Mouse (Mus musculus): ENCODE data around the gene Smtnl2. TPM values are rescaled to one million over a fixed set of nuclear protein-coding genes. Genes with fewer than 3 reads are reported as not detected.

The Smtnl2 gene
- polyA plus RNA-seq, 1 experiment from 2014 or later, result 8.1 TPM

- ATAC-seq, result no peak
- 53% methylated on average over 9 of the region's 9 CpGs for WGBS
- no peaks in the 10 kb centered on the region for H3K27me3 ChIP-seq (replicated peaks; ENCODE audit: control insufficient read depth, insufficient read depth, low read length)
- H3K9me3 ChIP-seq (ENCODE audit: control insufficient read depth), result no peaks in the 10 kb centered on the region
- H3K36me3 ChIP-seq (ENCODE audit: control insufficient read depth, insufficient read depth), result no peaks in the 10 kb centered on the region
- TF ChIP-seq CTCF (IDR thresholded peaks at IDR 0.05; ENCODE audit: low read depth), result no peak
- no peak overlapping the region for H3K4me2 ChIP-seq (replicated peaks; ENCODE audit: low read depth)
- 0 out of 2 replicates have a peak, but pooled peaks cover 8% of the 10 kb centered on the region for H3K4me1 ChIP-seq (replicated peaks; ENCODE audit: control insufficient read depth, insufficient read depth, low read length)
- H3K9ac ChIP-seq (ENCODE audit: low read depth, low read length), result no peak overlapping the region
- no peak overlapping the region for H3K4me3 ChIP-seq (ENCODE audit: low read depth, low read length)
- no peak overlapping the region for H3K27ac ChIP-seq (ENCODE audit: low read depth, low read length)
Observed at GRCm38 (mm10) chr11:72408451-72409170, 2.9 kb downstream of the Smtnl2 start.

GRCm38 (mm10) chr11:72407574-72407973, 3.9 kb downstream of the Smtnl2 start:
- no peak overlapping the region for H3K27ac ChIP-seq (ENCODE audit: low read depth, low read length)
- H3K4me3 ChIP-seq (ENCODE audit: low read depth, low read length), result no peak overlapping the region
- no peak for ATAC-seq
- H3K27me3 ChIP-seq (replicated peaks; ENCODE audit: control insufficient read depth, insufficient read depth, low read length), result no peaks in the 10 kb centered on the region
- 0 out of 2 replicates have a peak, but pooled peaks cover 8% of the 10 kb centered on the region for H3K4me1 ChIP-seq (replicated peaks; ENCODE audit: control insufficient read depth, insufficient read depth, low read length)
- 13% methylated on average over 7 of the region's 7 CpGs for WGBS
- no peak overlapping the region for H3K9ac ChIP-seq (ENCODE audit: low read depth, low read length)
- no peak for TF ChIP-seq CTCF (IDR thresholded peaks at IDR 0.05; ENCODE audit: low read depth)
- H3K36me3 ChIP-seq (ENCODE audit: control insufficient read depth, insufficient read depth), result no peaks in the 10 kb centered on the region
- 0 out of 2 replicates have a peak overlapping the region, but pooled peaks have one; percentile 35 for H3K4me2 ChIP-seq (replicated peaks; ENCODE audit: low read depth)
- no peaks in the 10 kb centered on the region for H3K9me3 ChIP-seq (ENCODE audit: control insufficient read depth)

GRCm38 (mm10) chr11:72407081-72407480, 4.4 kb downstream of the Smtnl2 start:
- H3K27me3 ChIP-seq (replicated peaks; ENCODE audit: control insufficient read depth, insufficient read depth, low read length), result no peaks in the 10 kb centered on the region
- H3K4me1 ChIP-seq (replicated peaks; ENCODE audit: control insufficient read depth, insufficient read depth, low read length), result 0 out of 2 replicates have a peak, but pooled peaks cover 8% of the 10 kb centered on the region

GRCm38 (mm10) chr11:72406079-72406675, 5.3 kb downstream of the Smtnl2 start:
- no peak for ATAC-seq
- Histone ChIP-seq H3K9me3 (ENCODE audit: control insufficient read depth) (no peaks in the 10 kb centered on the region), H3K27me3 (replicated peaks; ENCODE audit: control insufficient read depth, insufficient read depth, low read length) (no peaks in the 10 kb centered on the region), H3K36me3 (ENCODE audit: control insufficient read depth, insufficient read depth) (no peaks in the 10 kb centered on the region), H3K4me1 (replicated peaks; ENCODE audit: control insufficient read depth, insufficient read depth, low read length) (0 out of 2 replicates have a peak, but pooled peaks cover 8% of the 10 kb centered on the region), H3K27ac (ENCODE audit: low read depth, low read length) (no peak overlapping the region), H3K4me2 (replicated peaks; ENCODE audit: low read depth) (no peak overlapping the region; the same call in 1 of the 2 replicates), H3K4me3 (ENCODE audit: low read depth, low read length) (no peak overlapping the region), H3K9ac (ENCODE audit: low read depth, low read length) (no peak overlapping the region)
- 31% methylated on average over 8 of the region's 8 CpGs for WGBS
- no peak for TF ChIP-seq CTCF (IDR thresholded peaks at IDR 0.05; ENCODE audit: low read depth)

More at GRCm38 (mm10) chr11:72407081-72407480, 4.4 kb downstream of the Smtnl2 start:
- H3K4me2 ChIP-seq (replicated peaks; ENCODE audit: low read depth), result 0 out of 2 replicates have a peak overlapping the region, but pooled peaks have one; percentile 35
- ATAC-seq, result no peak
- TF ChIP-seq CTCF (IDR thresholded peaks at IDR 0.05; ENCODE audit: low read depth), result no peak
- no peak overlapping the region for H3K27ac ChIP-seq (ENCODE audit: low read depth, low read length)
- H3K4me3 ChIP-seq (ENCODE audit: low read depth, low read length), result no peak overlapping the region
- no peak overlapping the region; the same call in 1 of the 2 replicates for H3K9ac ChIP-seq (ENCODE audit: low read depth, low read length)
- H3K9me3 ChIP-seq (ENCODE audit: control insufficient read depth), result no peaks in the 10 kb centered on the region
- no peaks in the 10 kb centered on the region for H3K36me3 ChIP-seq (ENCODE audit: control insufficient read depth, insufficient read depth)
- WGBS, result 30% methylated on average over 3 of the region's 3 CpGs

GRCm38 (mm10) chr11:72405532-72405931, 6.0 kb downstream of the Smtnl2 start:
- no peak for ATAC-seq
- Histone ChIP-seq H3K9me3 (ENCODE audit: control insufficient read depth) (no peaks in the 10 kb centered on the region), H3K4me2 (replicated peaks; ENCODE audit: low read depth) (no peak overlapping the region), H3K27ac (ENCODE audit: low read depth, low read length) (no peak overlapping the region), H3K4me3 (ENCODE audit: low read depth, low read length) (no peak overlapping the region), H3K4me1 (replicated peaks; ENCODE audit: control insufficient read depth, insufficient read depth, low read length) (0 out of 2 replicates have a peak, but pooled peaks cover 8% of the 10 kb centered on the region), H3K9ac (ENCODE audit: low read depth, low read length) (no peak overlapping the region), H3K36me3 (ENCODE audit: control insufficient read depth, insufficient read depth) (no peaks in the 10 kb centered on the region), H3K27me3 (replicated peaks; ENCODE audit: control insufficient read depth, insufficient read depth, low read length) (no peaks in the 10 kb centered on the region)
- no peak for TF ChIP-seq CTCF (IDR thresholded peaks at IDR 0.05; ENCODE audit: low read depth)
- 48% methylated on average over 4 of the region's 4 CpGs for WGBS

GRCm38 (mm10) chr11:72402969-72403368, 8.5 kb downstream of the Smtnl2 start:
- no peak for ATAC-seq
- Histone ChIP-seq H3K4me1 (replicated peaks; ENCODE audit: control insufficient read depth, insufficient read depth, low read length) (0 out of 2 replicates have a peak, but pooled peaks cover 5% of the 10 kb centered on the region), H3K36me3 (ENCODE audit: control insufficient read depth, insufficient read depth) (peaks cover 4% of the 10 kb centered on the region; the same call in 1 of the 2 replicates), H3K4me3 (ENCODE audit: low read depth, low read length) (no peak overlapping the region), H3K9me3 (ENCODE audit: control insufficient read depth) (no peaks in the 10 kb centered on the region), H3K9ac (ENCODE audit: low read depth, low read length) (no peak overlapping the region), H3K27me3 (replicated peaks; ENCODE audit: control insufficient read depth, insufficient read depth, low read length) (no peaks in the 10 kb centered on the region), H3K27ac (ENCODE audit: low read depth, low read length) (no peak overlapping the region), H3K4me2 (replicated peaks; ENCODE audit: low read depth) (no peak overlapping the region)
- no peak for TF ChIP-seq CTCF (IDR thresholded peaks at IDR 0.05; ENCODE audit: low read depth)
- WGBS, result 84% methylated on average over 12 of the region's 12 CpGs

Data from intestine, postnatal 0 days (tissue).